Mouse (Mus musculus) mouse trophoblast stem cell (cell line): ENCODE measurements around the gene Nxpe3.
"Not testable (repeated sequence)": the region's sequence is repeated elsewhere in the genome, so short reads cannot be mapped to it uniquely, and the experiment has no call there.

Source experiments
- in situ Hi-C, 2 experiments: fragments of 300-500 bp; cut with MseI, MboI; formaldehyde crosslinking; loops; 2 replicates in 1 of 2; 3 replicates in 1 of 2; pipeline ENCODE4 v1.15.1; 2025

The Nxpe3 gene

GRCm38 (mm10) chr16:55838129-55838509 is 57.0 kb downstream of the Nxpe3 start:
- in situ Hi-C loops, result no loop called here

GRCm38 (mm10) chr16:55837653-55838052 is 57.4 kb downstream of the Nxpe3 start:
- in situ Hi-C loops, result not testable (repeated sequence)

GRCm38 (mm10) chr16:55837168-55837567 is 57.9 kb downstream of the Nxpe3 start:
- in situ Hi-C loops, result no loop called here

- in situ Hi-C loops, result no loop called here
Observed at GRCm38 (mm10) chr16:55835798-55836197, 59.3 kb downstream of the Nxpe3 start.

GRCm38 (mm10) chr16:55832617-55833016 is 62.5 kb downstream of the Nxpe3 start:
- in situ Hi-C loops, result no loop called here

GRCm38 (mm10) chr16:55832040-55832439 is 63.0 kb downstream of the Nxpe3 start:
- in situ Hi-C loops, result no loop called here

- in situ Hi-C loops, result no loop called here
Observed at GRCm38 (mm10) chr16:55831451-55831850, 63.6 kb downstream of the Nxpe3 start.

GRCm38 (mm10) chr16:55823398-55824155 is 71.5 kb downstream of the Nxpe3 start:
- in situ Hi-C loops, result no loop called here

- in situ Hi-C loops, result no loop called here
Observed at GRCm38 (mm10) chr16:55822741-55823397, 72.2 kb downstream of the Nxpe3 start.

- in situ Hi-C loops, result no loop called here
Observed at GRCm38 (mm10) chr16:55821997-55822740, 72.9 kb downstream of the Nxpe3 start.

GRCm38 (mm10) chr16:55821571-55821981 is 73.5 kb downstream of the Nxpe3 start:
- in situ Hi-C loops, result no loop called here

- in situ Hi-C loops, result no loop called here
Observed at GRCm38 (mm10) chr16:55820916-55821570, 74.0 kb downstream of the Nxpe3 start.

- in situ Hi-C loops, result no loop called here
Observed at GRCm38 (mm10) chr16:55820161-55820915, 74.7 kb downstream of the Nxpe3 start.

- in situ Hi-C loops, result no loop called here
Observed at GRCm38 (mm10) chr16:55819186-55819861, 75.8 kb downstream of the Nxpe3 start.

- in situ Hi-C loops, result no loop called here
Observed at GRCm38 (mm10) chr16:55817717-55818515, 77.2 kb downstream of the Nxpe3 start.

- in situ Hi-C loops, result no loop called here
Observed at GRCm38 (mm10) chr16:55816202-55816941, 78.7 kb downstream of the Nxpe3 start.

- in situ Hi-C loops, result no loop called here
Observed at GRCm38 (mm10) chr16:55815466-55815865, 79.6 kb downstream of the Nxpe3 start.

- in situ Hi-C loops, result no loop called here
Observed at GRCm38 (mm10) chr16:55814686-55815085, 80.4 kb downstream of the Nxpe3 start.

- in situ Hi-C loops, result no loop called here
Observed at GRCm38 (mm10) chr16:55813916-55814315, 81.2 kb downstream of the Nxpe3 start.
